Mouse (Mus musculus) intestine, postnatal 0 days (tissue): Measurements from ENCODE around the gene Samd4. TPM values are rescaled to one million over a fixed set of nuclear protein-coding genes. Genes with fewer than 3 reads are reported as not detected.

ENCODE experiments used
- ATAC-seq: fragments of 200-750 bp; cut with Nextera tagmentation; 2 replicates; pipeline ENCODE4 v1.8.0; 2017; ENCODE audit warnings: mild to moderate bottlenecking, moderate TSS enrichment, moderate library complexity
- H3K27ac ChIP-seq: fragments of 300-500 bp; sonication (generic); 2 replicates; pipeline ENCODE4 v1.5.1; 2014; ENCODE audit warnings: mild to moderate bottlenecking, low read depth, low read length, moderate library complexity
- H3K27me3 ChIP-seq: fragments of 300-500 bp; sonication (generic); replicated peaks from 2 replicates; pipeline ENCODE4 v1.6.1; 2014; ENCODE audit warnings: low read length, mixed read lengths; ENCODE audit not compliant: control insufficient read depth, insufficient read depth
- H3K36me3 ChIP-seq: fragments of 300-500 bp; sonication (generic); 2 replicates; pipeline ENCODE4 v1.6.1; 2014; ENCODE audit warnings: mild to moderate bottlenecking, moderate library complexity; ENCODE audit not compliant: control insufficient read depth, insufficient read depth
- H3K4me1 ChIP-seq: fragments of 300-500 bp; sonication (generic); replicated peaks from 2 replicates; pipeline ENCODE4 v1.6.1; 2014; ENCODE audit warnings: antibody characterized with exemption, low read length, mixed read lengths; ENCODE audit not compliant: control insufficient read depth, insufficient read depth
- H3K4me2 ChIP-seq: fragments of 300-500 bp; sonication (generic); replicated peaks from 2 replicates; pipeline ENCODE4 v1.6.1; 2014; ENCODE audit warnings: low read depth, mild to moderate bottlenecking, moderate library complexity
- H3K4me3 ChIP-seq: fragments of 300-500 bp; sonication (generic); 2 replicates; pipeline ENCODE4 v1.5.1; 2014; ENCODE audit warnings: low read depth, low read length
- H3K9ac ChIP-seq: fragments of 300-500 bp; sonication (generic); 2 replicates; pipeline ENCODE4 v1.6.1; 2014; ENCODE audit warnings: mild to moderate bottlenecking, low read depth, low read length
- H3K9me3 ChIP-seq: fragments of 300-500 bp; sonication (generic); 2 replicates; pipeline ENCODE4 v1.6.1; 2016; ENCODE audit warnings: mixed run types; ENCODE audit not compliant: control insufficient read depth
- CTCF ChIP-seq: sonication (generic); IDR thresholded peaks from 2 replicates; pipeline ENCODE4 v1.5.1; 2016; ENCODE audit warnings: low read depth, mild to moderate bottlenecking, control low read depth, antibody characterized with exemption, moderate library complexity
- WGBS: fragments of 180-500 bp; shearing (Covaris S2); extraction: QIAGEN DNeasy Blood & Tissue Kit; methylation state at CpG from one replicate; pipeline ENCODE4 v1.1.7; 2014; 5-methylcytosine and 5-hydroxymethylcytosine counted together
- polyA plus RNA-seq: library from polyadenylated mRNA; unstranded; fragments of >200 nt; fragmentation: Nextera tagmentation; extraction: Ambion mirVana; gene quantifications from 2 replicates; pipeline ENCODE4 v1.2.1, GENCODE M21; 2015

Gene Samd4
- polyA plus RNA-seq, 1 experiment from 2014 or later = 3.1 TPM

DNA sequence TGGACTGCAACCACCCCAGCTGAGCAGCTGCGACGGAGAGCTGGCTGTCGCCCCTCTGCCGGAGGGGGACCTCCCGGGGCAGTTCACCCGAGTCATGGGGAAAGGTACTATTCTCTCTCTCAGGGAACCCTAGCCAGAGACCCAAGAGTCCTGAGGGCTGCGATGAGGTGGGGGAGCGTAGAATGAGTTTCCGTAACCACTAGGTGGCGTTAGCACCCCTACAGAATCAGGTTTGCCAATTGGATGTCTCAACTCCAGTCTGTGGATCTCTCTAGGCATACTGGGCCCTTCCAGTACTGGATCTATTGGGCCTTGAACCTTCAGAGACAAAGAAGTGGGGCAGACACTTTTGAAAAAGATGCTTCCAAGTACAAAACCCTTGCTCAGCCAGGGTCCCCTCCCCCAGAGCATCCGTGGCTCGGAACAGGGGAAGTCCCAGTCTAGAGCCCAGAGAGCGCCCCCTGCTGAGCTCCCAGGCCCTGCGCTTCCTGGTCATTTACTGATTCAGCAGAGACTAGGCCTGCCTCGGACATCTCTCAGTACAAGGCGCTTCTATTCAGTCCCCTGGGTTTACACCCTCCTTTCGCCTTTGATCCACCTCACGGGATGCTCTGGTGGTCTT lies 191.5 kb downstream of the Samd4 start:
- Histone ChIP-seq H3K36me3 (no peaks in the 10 kb centered on the region), H3K4me2 (no peak overlapping the region), H3K9me3 (no peaks in the 10 kb centered on the region), H3K27me3 (no peaks in the 10 kb centered on the region), H3K27ac (no peak overlapping the region), H3K4me1 (no peaks in the 10 kb centered on the region), H3K9ac (no peak overlapping the region), H3K4me3 (no peak overlapping the region)
- 77% methylated on average over 18 of the region's 18 CpGs for WGBS
- ATAC-seq = no peak
- TF ChIP-seq CTCF = peak; percentile 49

DNA sequence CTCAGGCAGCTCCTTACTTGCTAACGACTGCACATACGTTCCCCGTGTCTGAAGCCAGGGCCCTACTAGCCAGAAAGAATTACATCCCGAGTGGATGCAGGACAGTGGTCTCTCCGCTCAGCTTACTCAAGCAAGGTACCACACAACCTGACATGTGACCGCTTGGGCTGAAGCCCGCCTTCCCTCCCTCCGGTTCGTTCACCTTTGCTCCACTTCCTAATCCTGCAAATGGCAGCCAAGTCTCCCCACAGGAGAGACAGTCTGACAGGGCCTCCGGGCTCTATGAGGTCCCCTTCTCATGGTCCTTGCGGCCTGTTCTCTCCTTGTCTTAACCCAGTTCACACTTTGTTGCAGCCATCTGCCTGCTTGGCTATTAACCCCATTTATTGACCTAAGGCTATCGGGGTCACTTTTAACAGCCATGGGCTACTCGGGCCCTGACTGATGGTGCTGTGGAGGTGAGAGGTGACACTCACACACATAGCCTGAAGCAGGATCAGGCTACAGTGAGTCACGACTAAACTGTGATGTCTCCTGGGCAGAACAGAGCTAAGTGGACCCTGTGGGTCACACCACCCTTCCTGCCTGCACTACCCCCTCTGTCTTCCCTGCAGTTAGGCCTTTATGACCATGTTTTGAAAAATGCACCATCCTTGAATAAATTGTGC lies 192.5 kb downstream of the Samd4 start:
- no peaks in the 10 kb centered on the region for H3K4me1 ChIP-seq
- no peak overlapping the region for H3K27ac ChIP-seq
- WGBS = 81% methylated on average over 14 of the region's 14 CpGs
- H3K27me3 ChIP-seq = no peaks in the 10 kb centered on the region
- H3K4me3 ChIP-seq = no peak overlapping the region
- TF ChIP-seq CTCF = no peak
- no peak overlapping the region for H3K4me2 ChIP-seq
- no peaks in the 10 kb centered on the region for H3K9me3 ChIP-seq
- no peaks in the 10 kb centered on the region for H3K36me3 ChIP-seq
- no peak overlapping the region for H3K9ac ChIP-seq
- no peak for ATAC-seq

DNA sequence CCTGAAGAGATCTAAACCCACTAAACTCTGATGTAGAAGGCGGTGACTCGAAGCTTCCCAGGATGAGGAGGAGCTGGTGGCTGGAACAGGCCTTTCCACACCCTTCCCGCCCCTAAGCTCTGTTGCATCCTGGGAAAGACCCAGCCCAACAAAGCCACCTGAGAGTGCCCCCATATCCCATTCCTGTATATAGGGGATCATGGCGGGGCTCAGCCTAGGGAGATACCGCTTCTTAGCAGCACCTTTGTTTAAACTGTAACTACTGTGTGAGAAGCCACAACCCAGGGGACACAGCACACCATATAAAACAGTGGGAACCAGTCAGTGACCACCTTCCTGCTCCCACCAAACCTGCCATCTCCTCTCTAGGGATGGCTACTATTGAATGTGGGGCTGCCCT lies 193.2 kb downstream of the Samd4 start:
- H3K27ac ChIP-seq = no peak overlapping the region
- no peaks in the 10 kb centered on the region for H3K4me1 ChIP-seq
- no peak overlapping the region for H3K9ac ChIP-seq
- H3K36me3 ChIP-seq = no peaks in the 10 kb centered on the region
- TF ChIP-seq CTCF = no peak
- H3K9me3 ChIP-seq = no peaks in the 10 kb centered on the region
- H3K4me2 ChIP-seq = no peak overlapping the region
- no peak for ATAC-seq
- no peaks in the 10 kb centered on the region for H3K27me3 ChIP-seq
- WGBS = 92% methylated on average over 5 of the region's 5 CpGs
- no peak overlapping the region for H3K4me3 ChIP-seq

DNA sequence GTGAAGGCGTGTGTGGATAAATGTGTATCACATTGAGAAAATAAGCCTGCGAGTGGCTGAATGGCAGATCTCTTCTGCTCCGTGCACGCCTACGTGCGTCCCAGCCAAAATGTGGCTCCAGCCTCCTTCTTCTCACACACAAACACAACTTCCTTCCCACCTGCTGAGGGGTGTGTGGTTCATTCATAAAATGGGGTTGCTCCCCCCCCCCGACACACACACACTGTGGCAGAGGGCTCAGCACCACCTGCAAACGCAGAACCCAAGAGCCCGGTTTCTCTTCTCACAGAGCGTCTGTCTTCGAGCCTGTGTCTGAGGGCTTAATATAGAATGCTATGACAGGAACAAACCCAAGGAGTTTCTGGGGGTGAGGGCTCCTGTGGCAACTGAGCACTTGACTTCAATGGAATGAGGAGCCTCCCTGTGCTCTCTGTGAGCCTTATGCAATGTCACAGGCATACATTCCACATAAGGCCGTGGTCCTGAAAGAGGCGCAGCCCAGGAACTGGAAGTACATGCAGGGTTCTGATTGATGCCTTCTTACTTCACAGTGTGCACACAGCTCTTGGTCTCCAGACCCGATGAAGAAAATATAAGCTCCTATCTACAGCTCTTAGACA lies 194.4 kb downstream of the Samd4 start:
- ATAC-seq = no peak
- Histone ChIP-seq H3K9ac (no peak overlapping the region), H3K4me3 (no peak overlapping the region), H3K4me2 (no peak overlapping the region), H3K4me1 (no peaks in the 10 kb centered on the region), H3K9me3 (no peaks in the 10 kb centered on the region), H3K36me3 (no peaks in the 10 kb centered on the region), H3K27me3 (no peaks in the 10 kb centered on the region), H3K27ac (no peak overlapping the region)
- TF ChIP-seq CTCF = no peak
- WGBS = 91% methylated on average over 14 of the region's 14 CpGs

DNA sequence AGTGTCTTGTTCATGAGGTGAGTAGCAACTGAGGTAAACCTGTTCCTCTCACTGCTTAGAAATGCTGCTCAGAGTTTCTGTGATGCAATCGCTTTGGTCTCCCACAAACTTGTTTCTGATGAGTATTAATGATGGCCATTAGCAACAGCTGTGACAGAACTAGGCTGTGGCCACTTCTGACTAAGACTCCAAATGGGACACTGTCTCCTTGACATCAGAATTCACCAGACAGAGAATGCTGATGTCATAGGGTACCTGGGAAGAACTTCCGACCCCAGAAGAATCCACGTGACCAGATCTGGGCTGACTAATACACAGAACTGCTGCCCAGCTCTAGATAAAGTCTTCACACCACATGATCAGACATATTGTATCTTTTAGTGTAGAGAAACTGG lies 194.9 kb downstream of the Samd4 start:
- no peak for ATAC-seq
- H3K36me3 ChIP-seq = no peaks in the 10 kb centered on the region
- H3K4me3 ChIP-seq = no peak overlapping the region
- no peak overlapping the region for H3K27ac ChIP-seq
- H3K4me2 ChIP-seq = no peak overlapping the region
- no peak for TF ChIP-seq CTCF
- no peaks in the 10 kb centered on the region for H3K27me3 ChIP-seq
- H3K4me1 ChIP-seq = no peaks in the 10 kb centered on the region
- WGBS = 76% methylated on average over 3 of the region's 3 CpGs
- H3K9ac ChIP-seq = no peak overlapping the region
- no peaks in the 10 kb centered on the region for H3K9me3 ChIP-seq

DNA sequence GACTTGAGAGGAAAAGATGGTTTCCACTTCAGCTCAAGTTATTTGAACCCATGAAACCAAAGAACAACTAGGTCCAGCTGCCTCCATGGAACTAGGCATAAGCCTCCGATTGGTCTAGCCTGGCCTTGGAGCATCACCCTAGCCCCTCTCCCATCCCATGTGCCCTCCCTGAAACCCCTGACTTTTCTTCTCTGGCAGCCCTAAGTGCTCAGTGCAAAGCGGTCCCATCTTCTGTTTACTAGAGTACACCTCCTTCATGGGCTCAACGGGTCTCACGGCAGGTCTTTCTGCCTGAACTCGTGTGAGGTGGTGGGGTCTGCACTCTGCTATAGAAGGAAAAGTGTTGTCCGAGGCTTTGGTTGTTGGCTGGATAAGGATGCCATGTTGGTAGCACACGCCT lies 197.3 kb downstream of the Samd4 start:
- no peak for TF ChIP-seq CTCF
- Histone ChIP-seq H3K27ac (no peak overlapping the region), H3K9ac (no peak overlapping the region), H3K4me2 (no peak overlapping the region), H3K4me1 (no peaks in the 10 kb centered on the region), H3K4me3 (no peak overlapping the region), H3K27me3 (no peaks in the 10 kb centered on the region), H3K36me3 (no peaks in the 10 kb centered on the region), H3K9me3 (no peaks in the 10 kb centered on the region)
- ATAC-seq = no peak
- 92% methylated on average over 7 of the region's 7 CpGs for WGBS
